Mouse (Mus musculus): Measurements from ENCODE around the gene Arrdc4. TPM values are rescaled to one million over a fixed set of nuclear protein-coding genes. Genes with fewer than 3 reads are reported as not detected.

Gene Arrdc4
- total and polyA plus RNA-seq, 3 experiments: 0.22 TPM; not detected in 2

DNA sequence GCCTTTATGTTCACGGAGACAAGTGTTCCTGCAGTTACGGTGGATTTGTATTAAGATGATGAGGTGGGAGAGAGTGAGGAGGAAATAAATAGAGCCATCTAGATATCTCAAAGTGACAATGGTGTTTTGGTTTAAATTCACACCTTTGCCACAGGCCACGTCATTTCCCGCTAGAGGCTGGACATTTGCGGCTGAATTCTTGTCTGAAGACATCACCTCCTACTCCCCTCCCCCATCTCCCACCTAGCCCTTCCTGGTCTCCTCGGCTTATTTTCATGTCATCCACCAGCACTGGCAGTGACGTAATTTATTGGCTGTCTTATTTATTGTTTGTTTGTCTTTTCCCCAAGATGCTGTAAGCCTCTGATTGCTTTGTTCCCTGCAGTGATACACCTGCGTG is 32.1 kb downstream of the Arrdc4 start:
- H3K36me3 ChIP-seq (replicated peaks): no peaks in the 10 kb centered on the region
- ATAC-seq (ENCODE audit: extremely low read depth, insufficient number of reproducible peaks, low FRiP score, poor library complexity, severe bottlenecking) (no peak), DNase-seq (ENCODE audit: low spot score) (no peak)
- TF ChIP-seq CTCF (IDR thresholded peaks at IDR 0.05; ENCODE audit: low read depth, low read length): no peak
- TF ChIP-seq GATA1 (IDR thresholded peaks at IDR 0.05; ENCODE audit: borderline replicate concordance, low read length): no peak
- TF ChIP-seq GATA2 (IDR thresholded peaks at IDR 0.05; ENCODE audit: borderline replicate concordance, low read depth, low read length): no peak
- TF ChIP-seq TAL1 (conservative IDR thresholded peaks at IDR 0.05; ENCODE audit: low read depth, low read length): no peak
- TF ChIP-seq POLR2AphosphoS5 (IDR thresholded peaks at IDR 0.05; ENCODE audit: insufficient replicate concordance, low read depth, low read length): no peak
- no peaks in the 10 kb centered on the region for H3K27me3 ChIP-seq (ENCODE audit: insufficient read depth, low read length)
- no peaks in the 10 kb centered on the region for H3K4me1 ChIP-seq (ENCODE audit: insufficient read depth, low read depth, low read length)
- H3K4me3 ChIP-seq (ENCODE audit: low read depth, low read length): no peak overlapping the region
- H3K9me3 ChIP-seq (replicated peaks): peaks cover 43% of the 10 kb centered on the region

- Histone ChIP-seq H3K9me3 (replicated peaks) (peaks cover 37% of the 10 kb centered on the region), H3K4me3 (ENCODE audit: low read depth, low read length) (no peak overlapping the region), H3K36me3 (replicated peaks) (no peaks in the 10 kb centered on the region), H3K4me1 (ENCODE audit: insufficient read depth, low read depth, low read length) (no peaks in the 10 kb centered on the region), H3K27me3 (ENCODE audit: insufficient read depth, low read length) (no peaks in the 10 kb centered on the region)
- no peak for ATAC-seq (ENCODE audit: extremely low read depth, insufficient number of reproducible peaks, low FRiP score, poor library complexity, severe bottlenecking)
- no peak for DNase-seq (ENCODE audit: low spot score)
- TF ChIP-seq GATA2 (IDR thresholded peaks at IDR 0.05; ENCODE audit: borderline replicate concordance, low read depth, low read length) (no peak), POLR2AphosphoS5 (IDR thresholded peaks at IDR 0.05; ENCODE audit: insufficient replicate concordance, low read depth, low read length) (no peak), GATA1 (IDR thresholded peaks at IDR 0.05; ENCODE audit: borderline replicate concordance, low read length) (no peak), TAL1 (conservative IDR thresholded peaks at IDR 0.05; ENCODE audit: low read depth, low read length) (no peak), CTCF (IDR thresholded peaks at IDR 0.05; ENCODE audit: low read depth, low read length) (no peak)
Observed at GRCm38 (mm10) chr7:68712928-68713327, 36.1 kb downstream of the Arrdc4 start.

GRCm38 (mm10) chr7:68712425-68712824 is 36.6 kb downstream of the Arrdc4 start:
- TF ChIP-seq GATA2 (IDR thresholded peaks at IDR 0.05; ENCODE audit: borderline replicate concordance, low read depth, low read length) (no peak), GATA1 (IDR thresholded peaks at IDR 0.05; ENCODE audit: borderline replicate concordance, low read length) (no peak), TAL1 (conservative IDR thresholded peaks at IDR 0.05; ENCODE audit: low read depth, low read length) (no peak), CTCF (IDR thresholded peaks at IDR 0.05; ENCODE audit: low read depth, low read length) (no peak), POLR2AphosphoS5 (IDR thresholded peaks at IDR 0.05; ENCODE audit: insufficient replicate concordance, low read depth, low read length) (no peak)
- Histone ChIP-seq H3K4me1 (ENCODE audit: insufficient read depth, low read depth, low read length) (no peaks in the 10 kb centered on the region), H3K4me3 (ENCODE audit: low read depth, low read length) (no peak overlapping the region), H3K36me3 (replicated peaks) (no peaks in the 10 kb centered on the region), H3K27me3 (ENCODE audit: insufficient read depth, low read length) (no peaks in the 10 kb centered on the region), H3K9me3 (replicated peaks) (peaks cover 37% of the 10 kb centered on the region)
- no peak for ATAC-seq (ENCODE audit: extremely low read depth, insufficient number of reproducible peaks, low FRiP score, poor library complexity, severe bottlenecking)
- no peak for DNase-seq (ENCODE audit: low spot score)

GRCm38 (mm10) chr7:68709319-68709573 is 39.8 kb downstream of the Arrdc4 start:
- no peaks in the 10 kb centered on the region for H3K4me1 ChIP-seq (ENCODE audit: insufficient read depth, low read depth, low read length)
- no peaks in the 10 kb centered on the region for H3K36me3 ChIP-seq (replicated peaks)
- no peaks in the 10 kb centered on the region for H3K27me3 ChIP-seq (ENCODE audit: insufficient read depth, low read length)
- no peak for TF ChIP-seq POLR2AphosphoS5 (IDR thresholded peaks at IDR 0.05; ENCODE audit: insufficient replicate concordance, low read depth, low read length)
- TF ChIP-seq CTCF (IDR thresholded peaks at IDR 0.05; ENCODE audit: low read depth, low read length): no peak
- TF ChIP-seq GATA2 (IDR thresholded peaks at IDR 0.05; ENCODE audit: borderline replicate concordance, low read depth, low read length): no peak
- no peak for TF ChIP-seq TAL1 (conservative IDR thresholded peaks at IDR 0.05; ENCODE audit: low read depth, low read length)
- no peak for TF ChIP-seq GATA1 (IDR thresholded peaks at IDR 0.05; ENCODE audit: borderline replicate concordance, low read length)
- ATAC-seq (ENCODE audit: extremely low read depth, insufficient number of reproducible peaks, low FRiP score, poor library complexity, severe bottlenecking): no peak
- DNase-seq (ENCODE audit: low spot score): no peak
- H3K4me3 ChIP-seq (ENCODE audit: low read depth, low read length): no peak overlapping the region
- H3K9me3 ChIP-seq (replicated peaks): peaks cover 26% of the 10 kb centered on the region

DNA sequence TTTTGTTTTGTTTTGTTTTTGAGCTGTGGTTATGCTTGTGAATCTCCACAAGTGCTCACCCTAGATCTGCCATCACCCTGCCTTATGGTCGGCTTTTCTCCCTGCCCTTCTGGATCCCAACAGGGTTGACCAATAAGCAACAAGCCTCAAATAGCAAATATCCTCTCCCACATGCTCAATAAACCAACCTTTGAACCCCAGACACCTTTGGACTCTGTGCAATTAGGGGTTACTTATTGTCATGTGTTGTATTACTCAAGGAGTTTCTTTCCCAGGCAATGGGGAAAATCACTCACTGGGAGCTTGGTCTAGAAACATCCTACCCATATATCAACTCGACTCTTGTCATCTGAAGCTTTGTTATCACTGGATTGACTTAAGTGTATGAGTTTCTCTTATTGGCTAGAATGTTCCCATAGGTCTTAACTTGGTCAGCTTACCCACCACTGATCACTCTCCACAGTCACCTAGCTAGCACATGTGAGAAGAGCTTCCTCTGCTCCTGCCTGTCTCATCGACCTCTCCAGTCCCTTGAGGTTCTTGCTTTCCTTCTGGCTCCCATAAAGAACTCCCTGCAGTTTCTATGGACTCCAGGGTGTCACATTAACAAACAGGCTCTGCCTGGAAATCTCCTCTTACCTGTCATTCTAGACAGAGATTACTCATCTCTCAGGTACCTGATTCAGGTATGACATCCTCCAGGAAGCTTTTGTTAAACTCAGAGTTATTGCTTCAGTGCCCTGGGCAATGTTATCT is 40.3 kb downstream of the Arrdc4 start:
- TF ChIP-seq CTCF (IDR thresholded peaks at IDR 0.05; ENCODE audit: low read depth, low read length) (no peak), GATA1 (IDR thresholded peaks at IDR 0.05; ENCODE audit: borderline replicate concordance, low read length) (no peak), POLR2AphosphoS5 (IDR thresholded peaks at IDR 0.05; ENCODE audit: insufficient replicate concordance, low read depth, low read length) (no peak), TAL1 (conservative IDR thresholded peaks at IDR 0.05; ENCODE audit: low read depth, low read length) (no peak), GATA2 (IDR thresholded peaks at IDR 0.05; ENCODE audit: borderline replicate concordance, low read depth, low read length) (no peak)
- DNase-seq (ENCODE audit: low spot score) (no peak), ATAC-seq (ENCODE audit: extremely low read depth, insufficient number of reproducible peaks, low FRiP score, poor library complexity, severe bottlenecking) (no peak)
- no peaks in the 10 kb centered on the region for H3K27me3 ChIP-seq (ENCODE audit: insufficient read depth, low read length)
- no peaks in the 10 kb centered on the region for H3K36me3 ChIP-seq (replicated peaks)
- peaks cover 29% of the 10 kb centered on the region for H3K9me3 ChIP-seq (replicated peaks)
- no peaks in the 10 kb centered on the region for H3K4me1 ChIP-seq (ENCODE audit: insufficient read depth, low read depth, low read length)
- H3K4me3 ChIP-seq (ENCODE audit: low read depth, low read length): no peak overlapping the region

GRCm38 (mm10) chr7:68705162-68705561 is 43.9 kb downstream of the Arrdc4 start:
- H3K27me3 ChIP-seq (ENCODE audit: insufficient read depth, low read length): no peaks in the 10 kb centered on the region
- H3K9me3 ChIP-seq (replicated peaks): peaks cover 26% of the 10 kb centered on the region
- DNase-seq (ENCODE audit: low spot score) (no peak), ATAC-seq (ENCODE audit: extremely low read depth, insufficient number of reproducible peaks, low FRiP score, poor library complexity, severe bottlenecking) (no peak)
- no peaks in the 10 kb centered on the region for H3K36me3 ChIP-seq (replicated peaks)
- H3K4me3 ChIP-seq (ENCODE audit: low read depth, low read length): no peak overlapping the region
- no peaks in the 10 kb centered on the region for H3K4me1 ChIP-seq (ENCODE audit: insufficient read depth, low read depth, low read length)
- TF ChIP-seq GATA2 (IDR thresholded peaks at IDR 0.05; ENCODE audit: borderline replicate concordance, low read depth, low read length) (no peak), CTCF (IDR thresholded peaks at IDR 0.05; ENCODE audit: low read depth, low read length) (no peak), POLR2AphosphoS5 (IDR thresholded peaks at IDR 0.05; ENCODE audit: insufficient replicate concordance, low read depth, low read length) (no peak), TAL1 (conservative IDR thresholded peaks at IDR 0.05; ENCODE audit: low read depth, low read length) (no peak), GATA1 (IDR thresholded peaks at IDR 0.05; ENCODE audit: borderline replicate concordance, low read length) (no peak)

Data from G1E (cell line).